Mouse (Mus musculus): ENCODE measurements around the gene Rnf227.

Gene Rnf227

DNA sequence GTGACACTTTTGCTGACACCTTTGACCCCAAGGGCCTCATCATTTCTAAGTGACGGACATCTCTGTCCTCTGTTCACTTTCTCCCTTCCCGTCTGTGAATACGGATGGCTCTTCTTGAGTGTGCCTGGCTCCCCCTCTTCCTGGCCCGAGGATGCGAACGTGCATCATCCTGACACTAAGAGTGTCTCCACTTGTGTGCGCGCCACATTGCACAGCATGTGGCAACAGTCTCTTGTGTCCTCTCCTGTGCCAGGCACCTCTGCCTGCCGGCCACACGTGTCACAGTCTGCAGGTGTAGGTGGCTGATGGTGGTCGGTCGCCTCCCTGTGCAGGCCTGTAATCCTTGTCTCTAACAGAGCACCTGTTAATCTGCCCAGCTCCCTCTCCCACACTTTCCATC, 31.3 kb downstream of the Rnf227 start:
- DNase-seq (ENCODE audit: low read depth): no peak

- DNase-seq (ENCODE audit: low read depth): no peak
Measured at GRCm38 (mm10) chr11:69372056-69372779, 32.0 kb downstream of the Rnf227 start.

DNA sequence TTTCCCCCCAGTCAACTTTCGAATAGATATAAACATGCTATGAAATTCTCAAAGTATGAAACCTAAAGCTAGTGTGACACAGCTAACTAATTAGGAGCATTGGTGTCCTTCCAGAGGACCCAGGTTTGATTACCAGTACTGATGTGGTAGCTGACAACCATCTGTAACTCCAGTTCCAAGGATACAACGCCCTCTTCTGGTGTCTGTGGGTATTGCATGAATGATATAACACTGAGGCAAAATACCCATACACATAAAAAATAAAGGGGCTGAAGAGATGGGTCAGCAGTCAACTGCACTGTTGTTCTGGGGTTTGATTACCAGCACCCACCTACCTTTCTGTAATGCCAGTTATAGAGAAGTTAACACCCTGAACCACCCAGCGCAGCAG, 32.5 kb downstream of the Rnf227 start:
- no peak for DNase-seq (ENCODE audit: low read depth)

DNA sequence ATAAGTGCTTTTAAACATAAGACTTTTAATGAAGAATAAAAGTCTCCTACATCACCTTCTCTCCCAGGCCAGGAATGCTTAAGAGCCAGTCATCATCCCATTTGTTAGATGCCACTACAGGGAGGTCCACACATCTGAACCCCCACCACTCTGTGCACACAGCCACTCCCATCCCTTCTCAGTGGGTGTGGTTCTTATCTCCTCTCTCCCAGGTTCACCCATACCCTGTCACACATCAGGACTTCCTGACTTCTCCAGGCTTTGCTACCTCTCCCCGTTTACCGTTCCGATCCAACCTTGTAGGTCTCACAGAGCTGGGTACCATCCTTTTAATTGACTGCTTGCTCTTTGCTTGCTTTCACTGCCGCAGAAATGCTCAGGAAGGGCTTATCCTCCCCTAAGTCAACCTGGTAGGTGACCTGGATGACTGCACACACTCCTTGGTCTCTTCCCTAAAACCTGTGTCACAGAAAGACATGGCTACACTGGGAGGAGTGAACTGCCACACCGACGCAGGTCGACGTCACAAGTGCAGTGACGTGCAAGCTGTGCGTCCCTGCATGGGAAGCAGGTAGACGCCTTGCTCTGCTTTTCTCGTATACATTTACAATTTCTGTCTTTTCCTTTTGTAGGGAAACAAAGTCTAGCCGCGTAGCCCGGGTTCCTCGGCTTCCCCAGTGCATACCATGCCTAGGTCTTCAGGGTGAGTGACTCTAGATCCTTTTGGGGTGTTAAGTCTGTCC, 33.1 kb downstream of the Rnf227 start:
- no peak for DNase-seq (ENCODE audit: low read depth)

GRCm38 (mm10) chr11:69375646-69376045, 35.4 kb downstream of the Rnf227 start:
- no peak for DNase-seq (ENCODE audit: low read depth)

GRCm38 (mm10) chr11:69377766-69378165, 37.5 kb downstream of the Rnf227 start:
- no peak for DNase-seq (ENCODE audit: low read depth)

DNA sequence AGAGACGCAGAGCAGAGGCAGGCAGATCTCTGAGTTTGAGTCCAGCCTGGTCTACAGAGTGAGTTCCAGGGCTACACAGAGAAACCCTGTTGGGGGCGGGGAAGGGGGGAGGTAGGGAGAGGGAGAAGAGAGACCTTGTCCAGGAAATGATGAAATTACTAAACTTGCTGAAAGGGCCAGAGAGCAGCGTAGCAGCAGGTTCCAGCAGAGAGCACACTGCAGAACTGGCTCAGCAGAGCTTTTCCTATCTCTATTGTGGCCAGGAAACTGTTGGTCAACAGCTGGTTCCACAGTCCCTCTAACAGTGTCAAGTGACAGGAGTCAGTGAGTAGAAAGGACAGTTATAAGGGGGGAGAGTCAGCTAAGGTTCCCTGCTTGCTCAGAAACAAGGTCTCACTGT, 39.3 kb downstream of the Rnf227 start:
- DNase-seq (ENCODE audit: low read depth): no peak

- no peak for DNase-seq (ENCODE audit: low read depth)
Measured at GRCm38 (mm10) chr11:69381356-69381755, 41.1 kb downstream of the Rnf227 start.

DNA sequence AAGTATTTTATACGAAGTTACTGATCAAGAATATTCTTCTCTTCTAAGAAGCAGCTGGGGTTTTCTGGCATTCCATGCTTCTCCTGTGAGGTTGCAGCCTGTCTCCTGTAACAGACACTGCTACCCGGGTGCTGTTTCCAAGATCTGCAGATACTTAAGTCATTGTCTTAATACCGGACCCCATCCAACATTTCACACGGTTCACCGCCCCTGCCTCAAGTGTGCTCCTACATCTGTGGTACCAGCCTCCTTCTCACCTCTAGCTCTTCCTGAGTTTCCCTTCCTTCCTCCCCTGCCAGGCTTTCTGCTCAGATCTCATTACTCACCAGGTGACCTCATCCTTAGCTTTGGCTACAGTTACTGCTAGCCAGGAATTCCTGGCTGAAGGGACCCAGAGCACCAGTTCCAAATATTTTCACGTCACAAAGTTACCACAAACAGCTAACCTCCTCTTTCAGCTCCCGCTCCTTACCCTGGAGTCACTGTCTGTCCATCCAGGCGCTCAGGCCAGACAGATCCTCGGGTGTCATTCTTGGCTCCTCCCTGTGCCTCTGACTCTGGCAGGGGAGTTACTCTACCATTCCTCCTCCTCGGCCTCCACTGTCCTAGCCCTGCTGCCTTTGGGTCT, 42.3 kb downstream of the Rnf227 start:
- no peak for DNase-seq (ENCODE audit: low read depth)

DNA sequence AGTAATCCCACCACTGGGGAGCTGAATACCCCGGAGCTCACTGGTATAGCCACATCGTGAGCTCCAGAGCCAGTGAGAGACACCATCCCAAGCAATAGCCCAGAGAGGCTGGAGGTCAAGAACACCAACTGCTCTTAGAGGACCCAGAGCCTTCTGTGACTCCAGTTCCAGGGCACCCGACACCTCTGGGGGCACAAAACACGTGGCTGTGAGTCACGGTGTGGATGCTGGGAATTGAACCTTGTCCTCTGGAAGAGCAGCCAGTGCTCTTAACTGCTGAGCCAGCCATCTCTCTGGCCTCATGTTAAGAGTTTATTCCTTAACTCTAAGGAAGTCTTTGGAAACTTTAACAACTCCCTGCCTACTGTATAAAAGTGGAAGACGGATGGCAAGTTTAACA, 44.7 kb downstream of the Rnf227 start:
- no peak for DNase-seq (ENCODE audit: low read depth)

DNA sequence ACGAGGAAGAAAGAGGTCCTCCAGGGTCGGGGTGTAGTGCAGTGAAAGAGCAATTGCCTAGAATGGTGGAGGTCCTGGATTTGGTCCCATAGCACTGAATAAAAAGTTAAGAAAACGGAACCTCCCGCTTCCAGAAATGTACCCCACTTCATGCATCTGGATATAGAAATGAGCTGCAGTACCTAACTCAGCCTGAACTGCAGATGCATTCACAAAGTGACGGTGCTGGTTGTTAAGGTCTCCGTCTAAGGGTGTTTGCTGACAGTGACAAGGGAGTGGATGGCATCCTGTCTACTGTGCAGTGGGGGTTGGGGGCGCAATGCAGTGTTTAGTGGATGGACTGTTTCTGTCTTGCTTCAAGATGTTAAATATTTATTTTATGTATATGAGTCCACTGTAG, 46.5 kb downstream of the Rnf227 start:
- no peak for DNase-seq (ENCODE audit: low read depth)

GRCm38 (mm10) chr11:69388680-69389079, 48.4 kb downstream of the Rnf227 start:
- no peak for DNase-seq (ENCODE audit: low read depth)

DNA sequence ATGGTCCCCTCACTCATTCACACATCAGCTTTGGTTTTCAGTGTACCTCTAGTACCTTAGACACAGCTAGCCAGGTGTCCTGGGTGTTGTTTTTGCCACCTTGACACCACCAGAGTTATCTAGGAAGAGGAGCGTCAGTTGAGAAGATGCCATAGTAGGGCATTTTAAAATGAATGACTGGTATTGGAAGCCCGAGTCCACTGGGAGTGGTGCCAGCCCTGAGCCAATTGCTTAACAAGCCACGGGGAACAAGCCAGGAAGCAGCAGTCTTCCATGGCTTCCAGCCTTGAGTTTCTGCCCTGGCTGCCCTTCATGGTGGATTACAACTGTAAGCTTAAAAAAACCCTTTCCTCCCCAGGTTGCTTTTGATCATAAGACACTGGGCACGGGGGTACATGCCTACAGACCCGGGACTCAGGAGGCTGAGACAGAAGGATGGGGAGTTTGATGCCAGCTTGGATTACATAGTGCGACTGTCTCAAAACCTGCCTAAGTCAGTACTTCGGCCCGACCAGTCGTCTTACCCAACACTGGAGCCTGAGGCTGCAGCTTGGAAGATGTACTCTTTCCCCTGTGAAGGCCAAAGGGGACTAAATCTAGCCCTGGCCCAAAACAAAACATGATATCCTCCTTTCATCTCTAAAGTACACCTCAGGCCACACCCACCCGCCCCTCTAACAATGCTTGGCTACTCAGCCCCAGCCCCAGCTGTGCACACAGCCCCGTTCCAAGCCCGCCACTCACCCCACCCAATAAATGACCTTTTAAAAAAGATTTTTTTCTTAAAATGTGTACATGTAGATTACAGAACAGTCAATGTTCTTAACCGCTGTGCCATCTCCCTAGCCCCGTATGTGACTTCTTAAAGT, 49.5 kb downstream of the Rnf227 start:
- DNase-seq (ENCODE audit: low read depth): no peak

- peak; percentile 72 for DNase-seq (ENCODE audit: low read depth)
Measured at GRCm38 (mm10) chr11:69390400-69391034, 50.3 kb downstream of the Rnf227 start.
